Mouse (Mus musculus) neural tube, embryonic 15.5 days (tissue): ENCODE data around the gene Inafm2. TPM values are rescaled to one million over a fixed set of nuclear protein-coding genes. Genes with fewer than 3 reads are reported as not detected.
A peak's percentile ranks its signal among the peaks of the same experiment; 100 is the strongest.

ENCODE experiments used
- ATAC-seq: fragments of 200-750 bp; cut with Nextera tagmentation; 2 replicates; pipeline ENCODE4 v1.8.0; 2017; ENCODE audit warnings: mild to moderate bottlenecking, moderate TSS enrichment, moderate library complexity; ENCODE audit not compliant: low FRiP score
- H3K27ac ChIP-seq: fragments of 300-500 bp; sonication (generic); replicated peaks from 2 replicates; pipeline ENCODE4 v1.5.1; 2015; ENCODE audit warnings: mild to moderate bottlenecking, inconsistent platforms
- H3K27me3 ChIP-seq: fragments of 300-500 bp; sonication (generic); replicated peaks from 2 replicates; pipeline ENCODE4 v1.6.1; 2015; ENCODE audit warnings: inconsistent platforms
- H3K36me3 ChIP-seq: fragments of 300-500 bp; sonication (generic); 2 replicates; pipeline ENCODE4 v1.6.1; 2015; ENCODE audit warnings: inconsistent platforms
- H3K4me1 ChIP-seq: fragments of 300-500 bp; sonication (generic); 2 replicates; pipeline ENCODE4 v1.6.1; 2015; ENCODE audit warnings: inconsistent platforms
- H3K4me2 ChIP-seq: fragments of 300-500 bp; sonication (generic); 2 replicates; pipeline ENCODE4 v1.6.1; 2015; ENCODE audit warnings: inconsistent platforms, mild to moderate bottlenecking, moderate library complexity
- H3K4me3 ChIP-seq: fragments of 300-500 bp; sonication (generic); replicated peaks from 2 replicates; pipeline ENCODE4 v1.5.1; 2015; ENCODE audit warnings: mild to moderate bottlenecking, inconsistent platforms
- H3K9ac ChIP-seq: fragments of 300-500 bp; sonication (generic); replicated peaks from 2 replicates; pipeline ENCODE4 v1.6.1; 2015; ENCODE audit warnings: mild to moderate bottlenecking, inconsistent platforms
- H3K9me3 ChIP-seq: fragments of 300-500 bp; sonication (generic); replicated peaks from 2 replicates; pipeline ENCODE4 v1.6.1; 2016; ENCODE audit warnings: inconsistent platforms
- WGBS: fragments of 180-500 bp; shearing (Covaris S2); methylation state at CpG from one replicate; pipeline ENCODE4 v1.1.7; 2015; ENCODE audit warnings: mixed read lengths; 5-methylcytosine and 5-hydroxymethylcytosine counted together
- polyA plus RNA-seq: library from polyadenylated mRNA; unstranded; fragments of >200 nt; fragmentation: Nextera tagmentation; extraction: Ambion mirVana; gene quantifications from 2 replicates; pipeline ENCODE4 v1.2.1, GENCODE M21; 2015

Gene Inafm2
- polyA plus RNA-seq, 1 experiment from 2014 or later = 22.0 TPM

- H3K27me3 ChIP-seq = no peaks in the 10 kb centered on the region; the same call in 1 of the 2 replicates
- H3K4me3 ChIP-seq = peak within 1 kb of the TSS; percentile 8; the same call in 1 of the 2 replicates
- no peaks in the 10 kb centered on the region for H3K9me3 ChIP-seq
- H3K4me2 ChIP-seq = peak within 1 kb of the TSS; percentile 46
- H3K9ac ChIP-seq = peak within 1 kb of the TSS; percentile 36; the same call in 1 of the 2 replicates
- peak; percentile 80 for ATAC-seq
- peak within 1 kb of the TSS; percentile 84 for H3K27ac ChIP-seq
- 5% methylated on average over 29 of the region's 29 CpGs for WGBS
- H3K36me3 ChIP-seq = no peaks in the 10 kb centered on the region
- peaks cover 41% of the 10 kb centered on the region for H3K4me1 ChIP-seq
Measured at GRCm38 (mm10) chr2:118761906-118762783, 16.6 kb downstream of the Inafm2 start, which contains the start of gene Ccdc9b. Gene Ccdc9b (minus strand): TSS chr2:118762661.

- peak overlapping the region; percentile 84 for H3K27ac ChIP-seq
- no peak for ATAC-seq
- no peaks in the 10 kb centered on the region; the same call in 1 of the 2 replicates for H3K27me3 ChIP-seq
- H3K4me3 ChIP-seq = no peak overlapping the region
- H3K4me1 ChIP-seq = peaks cover 41% of the 10 kb centered on the region
- 0 out of 2 replicates have a peak overlapping the region, but pooled peaks have one; percentile 36 for H3K9ac ChIP-seq
- WGBS = 14% methylated on average over 10 of the region's 10 CpGs
- no peaks in the 10 kb centered on the region for H3K9me3 ChIP-seq
- H3K4me2 ChIP-seq = peak overlapping the region; percentile 46
- H3K36me3 ChIP-seq = no peaks in the 10 kb centered on the region
Measured at GRCm38 (mm10) chr2:118762784-118763148, 17.2 kb downstream of the Inafm2 start.

- 55% methylated on average over 7 of the region's 7 CpGs for WGBS
- H3K27ac ChIP-seq = 0 out of 2 replicates have a peak overlapping the region, but pooled peaks have one; percentile 84
- no peaks in the 10 kb centered on the region for H3K36me3 ChIP-seq
- no peak for ATAC-seq
- no peaks in the 10 kb centered on the region for H3K9me3 ChIP-seq
- no peaks in the 10 kb centered on the region; the same call in 1 of the 2 replicates for H3K27me3 ChIP-seq
- H3K4me2 ChIP-seq = no peak overlapping the region
- no peak overlapping the region for H3K4me3 ChIP-seq
- no peak overlapping the region for H3K9ac ChIP-seq
- H3K4me1 ChIP-seq = peaks cover 41% of the 10 kb centered on the region
Measured at GRCm38 (mm10) chr2:118763469-118763868, 17.9 kb downstream of the Inafm2 start.

- peak overlapping the region; percentile 37; the same call in 1 of the 2 replicates for H3K27ac ChIP-seq
- peak overlapping the region; percentile 15; the same call in 1 of the 2 replicates for H3K4me2 ChIP-seq
- H3K4me3 ChIP-seq = no peak overlapping the region
- ATAC-seq = no peak
- no peaks in the 10 kb centered on the region for H3K9me3 ChIP-seq
- no peaks in the 10 kb centered on the region for H3K36me3 ChIP-seq
- peaks cover 41% of the 10 kb centered on the region for H3K4me1 ChIP-seq
- 23% methylated on average over 11 of the region's 11 CpGs for WGBS
- no peaks in the 10 kb centered on the region; the same call in 1 of the 2 replicates for H3K27me3 ChIP-seq
- no peak overlapping the region for H3K9ac ChIP-seq
Measured at GRCm38 (mm10) chr2:118764094-118764831, 18.7 kb downstream of the Inafm2 start.

GRCm38 (mm10) chr2:118764875-118765274 lies 19.3 kb downstream of the Inafm2 start:
- H3K27me3 ChIP-seq = no peaks in the 10 kb centered on the region; the same call in 1 of the 2 replicates
- 92% methylated on average over 5 of the region's 5 CpGs for WGBS
- ATAC-seq = no peak
- H3K9ac ChIP-seq = no peak overlapping the region
- no peak overlapping the region for H3K4me2 ChIP-seq
- H3K27ac ChIP-seq = no peak overlapping the region
- peaks cover 41% of the 10 kb centered on the region for H3K4me1 ChIP-seq
- no peak overlapping the region for H3K4me3 ChIP-seq
- no peaks in the 10 kb centered on the region for H3K9me3 ChIP-seq
- no peaks in the 10 kb centered on the region for H3K36me3 ChIP-seq

- no peaks in the 10 kb centered on the region for H3K36me3 ChIP-seq
- H3K4me2 ChIP-seq = no peak overlapping the region
- H3K4me3 ChIP-seq = no peak overlapping the region
- H3K4me1 ChIP-seq = peaks cover 28% of the 10 kb centered on the region
- ATAC-seq = no peak
- H3K27me3 ChIP-seq = no peaks in the 10 kb centered on the region
- no peak overlapping the region for H3K27ac ChIP-seq
- H3K9ac ChIP-seq = no peak overlapping the region
- WGBS = 81% methylated on average over 10 of the region's 10 CpGs
- no peaks in the 10 kb centered on the region for H3K9me3 ChIP-seq
Measured at GRCm38 (mm10) chr2:118766041-118767033, 20.8 kb downstream of the Inafm2 start.

GRCm38 (mm10) chr2:118772158-118772874 lies 26.8 kb downstream of the Inafm2 start, which contains the start of gene Phgr1:
Gene Phgr1 (plus strand): TSS chr2:118772769.
- Histone ChIP-seq H3K4me3 (no peak within 1 kb of the TSS), H3K9ac (no peak within 1 kb of the TSS), H3K4me1 (peaks cover 6% of the 10 kb centered on the region; the same call in 1 of the 2 replicates), H3K4me2 (no peak within 1 kb of the TSS), H3K27me3 (no peaks in the 10 kb centered on the region), H3K36me3 (no peaks in the 10 kb centered on the region), H3K9me3 (no peaks in the 10 kb centered on the region), H3K27ac (no peak within 1 kb of the TSS)
- ATAC-seq = no peak
- WGBS = 79% methylated on average over 6 of the region's 6 CpGs

- H3K9me3 ChIP-seq = no peaks in the 10 kb centered on the region
- no peak overlapping the region for H3K27ac ChIP-seq
- no peaks in the 10 kb centered on the region for H3K27me3 ChIP-seq
- no peak overlapping the region for H3K4me2 ChIP-seq
- H3K36me3 ChIP-seq = no peaks in the 10 kb centered on the region
- 90% methylated on average over 2 of the region's 2 CpGs for WGBS
- no peak for ATAC-seq
- H3K9ac ChIP-seq = no peak overlapping the region
- no peak overlapping the region for H3K4me3 ChIP-seq
- H3K4me1 ChIP-seq = peaks cover 12% of the 10 kb centered on the region
Measured at GRCm38 (mm10) chr2:118774536-118774935, 29.0 kb downstream of the Inafm2 start.

- no peak overlapping the region for H3K9ac ChIP-seq
- 75% methylated on average over 1 of the region's 1 CpGs for WGBS
- no peak for ATAC-seq
- H3K27me3 ChIP-seq = no peaks in the 10 kb centered on the region
- H3K4me1 ChIP-seq = peaks cover 20% of the 10 kb centered on the region
- no peaks in the 10 kb centered on the region for H3K9me3 ChIP-seq
- no peak overlapping the region for H3K27ac ChIP-seq
- no peak overlapping the region for H3K4me3 ChIP-seq
- H3K36me3 ChIP-seq = no peaks in the 10 kb centered on the region
- no peak overlapping the region for H3K4me2 ChIP-seq
Measured at GRCm38 (mm10) chr2:118775396-118775795, 29.8 kb downstream of the Inafm2 start.

- no peak overlapping the region for H3K27ac ChIP-seq
- WGBS = 55% methylated on average over 4 of the region's 4 CpGs
Measured at GRCm38 (mm10) chr2:118775846-118776245, 30.3 kb downstream of the Inafm2 start.

More at GRCm38 (mm10) chr2:118775846-118776245, 30.3 kb downstream of the Inafm2 start:
- Histone ChIP-seq H3K27me3 (no peaks in the 10 kb centered on the region), H3K4me2 (no peak overlapping the region), H3K9me3 (no peaks in the 10 kb centered on the region), H3K4me1 (peaks cover 24% of the 10 kb centered on the region), H3K4me3 (no peak overlapping the region), H3K36me3 (no peaks in the 10 kb centered on the region), H3K9ac (no peak overlapping the region; the same call in 1 of the 2 replicates)
- ATAC-seq = no peak
